Mouse (Mus musculus) liver, embryonic 13.5 days (tissue): ENCODE measurements at regions not wholly inside any gene's neighbourhood (a gene's known extent, or its start where the extent isn't known, plus 50 kb on each side); places are given as distances from the start of the nearest gene placed in this dataset.
"Not testable (repeated sequence)": the region's sequence is repeated elsewhere in the genome, so short reads cannot be mapped to it uniquely, and the experiment has no call there.

Experiments used
- ATAC-seq: fragments of 200-750 bp; cut with Nextera tagmentation; 2 replicates; pipeline ENCODE4 v1.8.0; 2017; ENCODE audit warnings: low read depth, mild to moderate bottlenecking, moderate number of reproducible peaks, moderate library complexity
- DNase-seq: peaks from one replicate; pipeline ENCODE4 v3.0.0; 2022
- H3K27ac ChIP-seq: fragments of 300-500 bp; sonication (generic); 2 replicates; pipeline ENCODE4 v1.5.1; 2015; ENCODE audit warnings: moderate library complexity, mild to moderate bottlenecking, inconsistent platforms
- H3K27me3 ChIP-seq: fragments of 300-500 bp; sonication (generic); 2 replicates; pipeline ENCODE4 v1.6.1; 2015; ENCODE audit warnings: mild to moderate bottlenecking, inconsistent platforms
- H3K36me3 ChIP-seq: fragments of 300-500 bp; sonication (generic); 2 replicates; pipeline ENCODE4 v1.6.1; 2015; ENCODE audit warnings: mild to moderate bottlenecking, inconsistent platforms
- H3K4me1 ChIP-seq: fragments of 300-500 bp; sonication (generic); replicated peaks from 2 replicates; pipeline ENCODE4 v1.6.1; 2015; ENCODE audit warnings: inconsistent platforms
- H3K4me2 ChIP-seq: fragments of 300-500 bp; sonication (generic); 2 replicates; pipeline ENCODE4 v1.6.1; 2015; ENCODE audit warnings: inconsistent platforms, mild to moderate bottlenecking, moderate library complexity
- H3K4me3 ChIP-seq: fragments of 300-500 bp; sonication (generic); replicated peaks from 2 replicates; pipeline ENCODE4 v1.5.1; 2015; ENCODE audit warnings: mild to moderate bottlenecking, inconsistent platforms
- H3K9ac ChIP-seq: fragments of 300-500 bp; sonication (generic); 2 replicates; pipeline ENCODE4 v1.6.1; 2015; ENCODE audit warnings: mild to moderate bottlenecking, inconsistent platforms
- H3K9me3 ChIP-seq: fragments of 300-500 bp; sonication (generic); replicated peaks from 2 replicates; pipeline ENCODE4 v1.6.1; 2016; ENCODE audit warnings: inconsistent platforms
- WGBS: fragments of 180-500 bp; shearing (Covaris S2); methylation state at CpG from one replicate; pipeline ENCODE4 v1.1.7; 2015; ENCODE audit not compliant: insufficient replicate concordance; 5-methylcytosine and 5-hydroxymethylcytosine counted together

GRCm38 (mm10) chr12:117327086-117327485 is 189.2 kb upstream of the Rapgef5 start:
- not testable (repeated sequence) for DNase-seq, H3K9me3 ChIP-seq, H3K27me3 ChIP-seq, H3K4me2 ChIP-seq, H3K9ac ChIP-seq, H3K36me3 ChIP-seq, H3K4me3 ChIP-seq, H3K4me1 ChIP-seq, ATAC-seq, H3K27ac ChIP-seq
- 44% methylated on average over 5 of the region's 5 CpGs for WGBS

GRCm38 (mm10) chr12:117330418-117330817 is 185.9 kb upstream of the Rapgef5 start:
- no peak overlapping the region for H3K4me2 ChIP-seq
- no peak overlapping the region for H3K4me3 ChIP-seq
- no peak for DNase-seq
- peaks cover 4% of the 10 kb centered on the region; the same call in 1 of the 2 replicates for H3K9me3 ChIP-seq
- no peaks in the 10 kb centered on the region for H3K4me1 ChIP-seq
- no peak overlapping the region for H3K27ac ChIP-seq
- no peaks in the 10 kb centered on the region for H3K27me3 ChIP-seq
- no peaks in the 10 kb centered on the region for H3K36me3 ChIP-seq
- ATAC-seq = no peak
- no peak overlapping the region for H3K9ac ChIP-seq

- Histone ChIP-seq H3K36me3 (no peaks in the 10 kb centered on the region), H3K9ac (no peak overlapping the region), H3K27ac (no peak overlapping the region), H3K27me3 (no peaks in the 10 kb centered on the region), H3K4me1 (no peaks in the 10 kb centered on the region), H3K9me3 (no peaks in the 10 kb centered on the region), H3K4me3 (no peak overlapping the region), H3K4me2 (no peak overlapping the region)
- ATAC-seq (no peak), DNase-seq (no peak)
- WGBS = 40% methylated on average over 4 of the region's 4 CpGs
Measured at GRCm38 (mm10) chr12:117336856-117337255, 179.4 kb upstream of the Rapgef5 start.

GRCm38 (mm10) chr12:117342321-117342720 is 174.0 kb upstream of the Rapgef5 start:
- WGBS = 36% methylated on average over 6 of the region's 6 CpGs
- H3K4me3 ChIP-seq = no peak overlapping the region
- H3K27me3 ChIP-seq = no peaks in the 10 kb centered on the region; the same call in 1 of the 2 replicates
- no peaks in the 10 kb centered on the region for H3K9me3 ChIP-seq
- no peaks in the 10 kb centered on the region for H3K36me3 ChIP-seq
- no peak for DNase-seq
- ATAC-seq = no peak
- H3K4me2 ChIP-seq = no peak overlapping the region
- H3K4me1 ChIP-seq = no peaks in the 10 kb centered on the region
- H3K9ac ChIP-seq = no peak overlapping the region
- no peak overlapping the region for H3K27ac ChIP-seq

GRCm38 (mm10) chr12:117343121-117343520 is 173.2 kb upstream of the Rapgef5 start:
- DNase-seq (no peak), ATAC-seq (no peak)
- 74% methylated on average over 3 of the region's 3 CpGs for WGBS
- H3K9me3 ChIP-seq = no peaks in the 10 kb centered on the region
- no peaks in the 10 kb centered on the region for H3K4me1 ChIP-seq
- no peak overlapping the region for H3K4me3 ChIP-seq
- no peak overlapping the region for H3K27ac ChIP-seq
- no peak overlapping the region for H3K4me2 ChIP-seq
- no peaks in the 10 kb centered on the region for H3K36me3 ChIP-seq
- no peak overlapping the region for H3K9ac ChIP-seq
- no peaks in the 10 kb centered on the region; the same call in 1 of the 2 replicates for H3K27me3 ChIP-seq

GRCm38 (mm10) chr12:117343605-117344004 is 172.7 kb upstream of the Rapgef5 start:
- H3K27me3 ChIP-seq, H3K9me3 ChIP-seq, H3K27ac ChIP-seq, H3K4me1 ChIP-seq, H3K4me3 ChIP-seq, H3K36me3 ChIP-seq, ATAC-seq, H3K9ac ChIP-seq, DNase-seq, H3K4me2 ChIP-seq: not testable (repeated sequence)
- WGBS = 73% methylated on average over 5 of the region's 5 CpGs

- H3K4me1 ChIP-seq = no peaks in the 10 kb centered on the region
- H3K4me2 ChIP-seq = no peak overlapping the region
- no peak overlapping the region for H3K9ac ChIP-seq
- no peaks in the 10 kb centered on the region; the same call in 1 of the 2 replicates for H3K27me3 ChIP-seq
- no peak overlapping the region for H3K27ac ChIP-seq
- no peaks in the 10 kb centered on the region for H3K9me3 ChIP-seq
- no peak for DNase-seq
- ATAC-seq = no peak
- H3K36me3 ChIP-seq = no peaks in the 10 kb centered on the region
- H3K4me3 ChIP-seq = no peak overlapping the region
- WGBS = 46% methylated on average over 11 of the region's 11 CpGs
Measured at GRCm38 (mm10) chr12:117344266-117345087, 171.8 kb upstream of the Rapgef5 start.

- H3K9ac ChIP-seq = no peak overlapping the region
- H3K27me3 ChIP-seq = no peaks in the 10 kb centered on the region; the same call in 1 of the 2 replicates
- no peak overlapping the region for H3K27ac ChIP-seq
- H3K4me1 ChIP-seq = no peaks in the 10 kb centered on the region
- no peak overlapping the region for H3K4me2 ChIP-seq
- H3K4me3 ChIP-seq = no peak overlapping the region
- DNase-seq (no peak), ATAC-seq (no peak)
- 38% methylated on average over 20 of the region's 20 CpGs for WGBS
- H3K9me3 ChIP-seq = no peaks in the 10 kb centered on the region
- H3K36me3 ChIP-seq = no peaks in the 10 kb centered on the region
Measured at GRCm38 (mm10) chr12:117345088-117345977, 170.9 kb upstream of the Rapgef5 start.

- no peak overlapping the region for H3K4me2 ChIP-seq
- ATAC-seq (no peak), DNase-seq (no peak)
- 67% methylated on average over 2 of the region's 2 CpGs for WGBS
- no peaks in the 10 kb centered on the region; the same call in 1 of the 2 replicates for H3K27me3 ChIP-seq
- no peak overlapping the region for H3K27ac ChIP-seq
- no peaks in the 10 kb centered on the region for H3K9me3 ChIP-seq
- H3K4me1 ChIP-seq = no peaks in the 10 kb centered on the region
- H3K9ac ChIP-seq = no peak overlapping the region
- H3K36me3 ChIP-seq = no peaks in the 10 kb centered on the region
- H3K4me3 ChIP-seq = no peak overlapping the region
Measured at GRCm38 (mm10) chr12:117346091-117346490, 170.2 kb upstream of the Rapgef5 start.

- H3K4me2 ChIP-seq = no peak overlapping the region
- no peaks in the 10 kb centered on the region for H3K36me3 ChIP-seq
- H3K4me3 ChIP-seq = no peak overlapping the region
- ATAC-seq (no peak), DNase-seq (no peak)
- no peaks in the 10 kb centered on the region for H3K4me1 ChIP-seq
- no peak overlapping the region for H3K9ac ChIP-seq
- H3K9me3 ChIP-seq = no peaks in the 10 kb centered on the region
- no peaks in the 10 kb centered on the region; the same call in 1 of the 2 replicates for H3K27me3 ChIP-seq
- WGBS = 32% methylated on average over 3 of the region's 3 CpGs
- H3K27ac ChIP-seq = no peak overlapping the region
Measured at GRCm38 (mm10) chr12:117347135-117347534, 169.1 kb upstream of the Rapgef5 start.

GRCm38 (mm10) chr12:117348516-117348915 is 167.8 kb upstream of the Rapgef5 start:
- Histone ChIP-seq H3K27me3 (no peaks in the 10 kb centered on the region; the same call in 1 of the 2 replicates), H3K9me3 (no peaks in the 10 kb centered on the region), H3K4me3 (no peak overlapping the region), H3K9ac (no peak overlapping the region), H3K36me3 (no peaks in the 10 kb centered on the region), H3K4me1 (no peaks in the 10 kb centered on the region), H3K27ac (no peak overlapping the region), H3K4me2 (no peak overlapping the region)
- no peak for ATAC-seq
- 54% methylated on average over 3 of the region's 3 CpGs for WGBS
- no peak for DNase-seq
